Mouse (Mus musculus) intestine, embryonic 14.5 days (tissue): ENCODE data around the gene Eid2b. TPM values are rescaled to one million over a fixed set of nuclear protein-coding genes. Genes with fewer than 3 reads are reported as not detected.

Experiments used
- ATAC-seq: fragments of 200-750 bp; cut with Nextera tagmentation; replicated peaks from 2 replicates; pipeline ENCODE4 v1.8.0; 2017; ENCODE audit warnings: low read depth, moderate number of reproducible peaks, moderate TSS enrichment, moderate library complexity; ENCODE audit not compliant: low FRiP score, low TSS enrichment
- DNase-seq: peaks from one replicate; pipeline ENCODE4 v3.0.0-alpha.2; 2018; ENCODE audit warnings: low spot score
- H3K27ac ChIP-seq: fragments of 300-500 bp; sonication (generic); 2 replicates; pipeline ENCODE4 v1.5.1; 2014; ENCODE audit warnings: low read depth, mild to moderate bottlenecking, control low read depth
- H3K27me3 ChIP-seq: fragments of 300-500 bp; sonication (generic); replicated peaks from 2 replicates; pipeline ENCODE4 v1.6.1; 2014; ENCODE audit warnings: low read length, control low read depth; ENCODE audit not compliant: control insufficient read depth, insufficient read depth
- H3K36me3 ChIP-seq: fragments of 300-500 bp; sonication (generic); 2 replicates; pipeline ENCODE4 v1.6.1; 2014; ENCODE audit warnings: low read length, control low read depth; ENCODE audit not compliant: control insufficient read depth, insufficient read depth
- H3K4me1 ChIP-seq: fragments of 300-500 bp; sonication (generic); replicated peaks from 2 replicates; pipeline ENCODE4 v1.6.1; 2014; ENCODE audit warnings: low read length, control low read depth, mixed read lengths; ENCODE audit not compliant: control insufficient read depth, insufficient read depth
- H3K4me2 ChIP-seq: fragments of 300-500 bp; sonication (generic); 2 replicates; pipeline ENCODE4 v1.6.1; 2014; ENCODE audit warnings: low read length
- H3K4me3 ChIP-seq: fragments of 300-500 bp; sonication (generic); 2 replicates; pipeline ENCODE4 v1.5.1; 2014; ENCODE audit warnings: low read depth, low read length, control low read depth, mixed read lengths
- H3K9ac ChIP-seq: fragments of 300-500 bp; sonication (generic); 2 replicates; pipeline ENCODE4 v1.6.1; 2014; ENCODE audit warnings: mild to moderate bottlenecking, low read length
- H3K9me3 ChIP-seq: fragments of 300-500 bp; sonication (generic); 2 replicates; pipeline ENCODE4 v1.6.1; 2016; ENCODE audit warnings: low read length, control low read depth; ENCODE audit not compliant: control insufficient read depth
- WGBS: fragments of 180-500 bp; shearing (Covaris S2); extraction: QIAGEN DNeasy Blood & Tissue Kit; methylation state at CpG from one replicate; pipeline ENCODE4 v1.1.7; 2014; 5-methylcytosine and 5-hydroxymethylcytosine counted together
- polyA plus RNA-seq: library from polyadenylated mRNA; unstranded; fragments of >200 nt; fragmentation: Nextera tagmentation; extraction: Ambion mirVana; gene quantifications from 2 replicates; pipeline ENCODE4 v1.2.1, GENCODE M21; 2014

The Eid2b gene
- polyA plus RNA-seq, 1 experiment from 2014 or later = 9.4 TPM

- Histone ChIP-seq H3K27ac (no peak overlapping the region), H3K4me1 (peaks cover 13% of the 10 kb centered on the region), H3K9ac (0 out of 2 replicates have a peak overlapping the region, but pooled peaks have one; percentile 13), H3K36me3 (no peaks in the 10 kb centered on the region), H3K27me3 (peaks cover 67% of the 10 kb centered on the region), H3K9me3 (no peaks in the 10 kb centered on the region), H3K4me3 (peak overlapping the region; percentile 22), H3K4me2 (peak overlapping the region; percentile 51)
- ATAC-seq (no peak), DNase-seq (peak; percentile 62)
- 1% methylated on average over 18 of the region's 18 CpGs for WGBS
Measured at GRCm38 (mm10) chr7:28290165-28290564, 12.6 kb downstream of the Eid2b start.

GRCm38 (mm10) chr7:28290638-28291590, 13.4 kb downstream of the Eid2b start, which contains the start of gene Selenov:
Selenov (minus strand) TSS chr7:28291186.
- peak within 1 kb of the TSS; percentile 51 for H3K4me2 ChIP-seq
- ATAC-seq (peak; percentile 49), DNase-seq (peak; percentile 67)
- H3K27ac ChIP-seq = no peak within 1 kb of the TSS
- peak within 1 kb of the TSS; percentile 22 for H3K4me3 ChIP-seq
- no peaks in the 10 kb centered on the region for H3K36me3 ChIP-seq
- peaks cover 13% of the 10 kb centered on the region for H3K4me1 ChIP-seq
- no peaks in the 10 kb centered on the region for H3K9me3 ChIP-seq
- H3K9ac ChIP-seq = 0 out of 2 replicates have a peak within 1 kb of the TSS, but pooled peaks have one; percentile 13
- WGBS = under 1% methylated on average over 52 of the region's 52 CpGs
- peaks cover 74% of the 10 kb centered on the region for H3K27me3 ChIP-seq

DNA sequence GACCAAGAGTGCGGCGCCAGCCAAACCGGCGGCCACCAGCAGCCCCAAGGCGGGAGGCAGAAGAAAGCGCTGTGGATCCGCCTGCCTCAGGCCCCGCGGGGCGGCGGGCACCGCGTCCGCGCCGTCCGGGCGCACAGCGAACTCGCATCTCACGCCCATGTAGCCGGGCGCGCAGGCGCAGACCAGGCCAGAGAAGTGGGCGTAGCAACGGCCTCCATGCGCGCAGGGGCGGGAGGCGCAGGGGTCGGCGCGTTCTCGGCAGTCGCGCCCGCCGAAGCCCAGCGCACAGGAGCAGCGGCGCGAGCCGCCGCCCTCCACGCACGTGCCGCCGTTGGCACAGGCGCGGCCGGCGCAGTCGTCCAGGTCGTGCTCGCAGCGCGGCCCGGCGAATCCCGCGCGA, 16.9 kb downstream of the Eid2b start:
- DNase-seq = peak; percentile 77
- Histone ChIP-seq H3K9ac (peak overlapping the region; percentile 45), H3K4me2 (peak overlapping the region; percentile 74), H3K36me3 (no peaks in the 10 kb centered on the region), H3K27ac (no peak overlapping the region), H3K4me3 (peak overlapping the region; percentile 44), H3K27me3 (peaks cover 83% of the 10 kb centered on the region), H3K9me3 (no peaks in the 10 kb centered on the region), H3K4me1 (peaks cover 16% of the 10 kb centered on the region)
- ATAC-seq = peak; percentile 59
- 3% methylated on average over 61 of the region's 63 CpGs for WGBS

GRCm38 (mm10) chr7:28298837-28299625, 21.5 kb downstream of the Eid2b start:
- Histone ChIP-seq H3K4me3 (no peak overlapping the region), H3K36me3 (no peaks in the 10 kb centered on the region), H3K4me1 (peaks cover 7% of the 10 kb centered on the region), H3K9ac (no peak overlapping the region), H3K27ac (no peak overlapping the region), H3K4me2 (peak overlapping the region; percentile 22; the same call in 1 of the 2 replicates), H3K27me3 (peaks cover 69% of the 10 kb centered on the region), H3K9me3 (no peaks in the 10 kb centered on the region)
- peak; percentile 65 for DNase-seq
- ATAC-seq = no peak
- 26% methylated on average over 43 of the region's 43 CpGs for WGBS

GRCm38 (mm10) chr7:28301616-28302433, 24.3 kb downstream of the Eid2b start, which contains the start of gene Dll3:
Dll3 (minus strand) TSS chr7:28302238.
- 2% methylated on average over 30 of the region's 30 CpGs for WGBS
- peaks cover 22% of the 10 kb centered on the region for H3K36me3 ChIP-seq
- peak within 1 kb of the TSS; percentile 20; the same call in 1 of the 2 replicates for H3K9ac ChIP-seq
- DNase-seq = peak; percentile 88
- H3K4me3 ChIP-seq = peak within 1 kb of the TSS; percentile 30
- H3K27ac ChIP-seq = peak within 1 kb of the TSS; percentile 38; the same call in 1 of the 2 replicates
- ATAC-seq = peak; percentile 52; the same call in 1 of the 2 replicates
- H3K9me3 ChIP-seq = no peaks in the 10 kb centered on the region
- H3K27me3 ChIP-seq = peaks cover 48% of the 10 kb centered on the region
- H3K4me1 ChIP-seq = peaks cover 7% of the 10 kb centered on the region
- peak within 1 kb of the TSS; percentile 52 for H3K4me2 ChIP-seq

- no peak overlapping the region for H3K27ac ChIP-seq
- DNase-seq (no peak), ATAC-seq (no peak)
- no peak overlapping the region for H3K4me3 ChIP-seq
- no peak overlapping the region for H3K9ac ChIP-seq
- no peak overlapping the region for H3K4me2 ChIP-seq
- WGBS = 92% methylated on average over 10 of the region's 10 CpGs
- H3K27me3 ChIP-seq = peaks cover 20% of the 10 kb centered on the region
- H3K9me3 ChIP-seq = no peaks in the 10 kb centered on the region
- peaks cover 6% of the 10 kb centered on the region for H3K4me1 ChIP-seq
- H3K36me3 ChIP-seq = peaks cover 60% of the 10 kb centered on the region
Measured at GRCm38 (mm10) chr7:28305641-28306040, 28.1 kb downstream of the Eid2b start.

DNA sequence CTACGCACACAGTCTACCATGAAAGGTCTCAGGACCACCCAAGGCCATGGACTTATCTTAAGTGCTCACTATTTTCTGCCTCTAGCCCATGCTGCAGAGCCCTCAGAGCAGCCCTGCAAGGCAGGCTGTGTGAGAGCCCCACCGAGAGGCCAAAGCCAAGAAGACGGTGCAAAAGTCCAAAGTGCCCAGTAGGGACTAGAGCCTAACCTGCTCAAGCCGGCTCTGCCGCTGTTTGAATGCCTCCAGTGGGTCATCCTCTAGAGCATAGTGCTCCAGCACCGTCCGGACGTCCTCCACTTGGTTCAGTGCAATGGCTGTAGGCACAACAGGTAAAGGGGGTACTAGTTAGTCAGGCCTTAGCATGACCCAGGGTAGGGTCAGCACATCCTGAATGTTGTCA, 28.7 kb downstream of the Eid2b start:
- peaks cover 14% of the 10 kb centered on the region for H3K27me3 ChIP-seq
- no peak for DNase-seq
- H3K4me3 ChIP-seq = no peak overlapping the region
- 93% methylated on average over 8 of the region's 8 CpGs for WGBS
- H3K27ac ChIP-seq = no peak overlapping the region
- H3K4me2 ChIP-seq = no peak overlapping the region
- no peak for ATAC-seq
- peaks cover 11% of the 10 kb centered on the region for H3K4me1 ChIP-seq
- H3K9ac ChIP-seq = no peak overlapping the region
- peaks cover 60% of the 10 kb centered on the region for H3K36me3 ChIP-seq
- H3K9me3 ChIP-seq = no peaks in the 10 kb centered on the region

DNA sequence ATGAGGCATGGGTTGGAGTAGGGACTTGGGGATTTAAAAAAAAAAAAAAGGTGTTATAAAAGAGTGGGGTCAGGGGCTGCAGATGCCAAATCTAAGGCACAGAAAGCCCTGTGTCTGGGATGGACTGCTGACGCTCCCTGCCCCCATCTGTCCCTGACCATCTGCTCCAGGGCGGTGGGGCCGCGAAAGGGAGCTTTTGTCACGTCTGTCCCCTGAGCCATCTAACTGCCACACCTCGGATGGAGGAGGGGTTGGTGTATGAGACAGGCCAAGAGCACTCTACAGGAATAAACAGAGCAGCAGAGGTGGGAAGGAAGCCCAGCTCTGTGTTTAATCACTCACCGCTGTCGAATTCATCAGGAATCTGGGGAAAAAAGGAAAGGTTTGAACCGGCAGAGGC, 32.2 kb downstream of the Eid2b start:
- peaks cover 8% of the 10 kb centered on the region for H3K4me1 ChIP-seq
- ATAC-seq = no peak
- no peaks in the 10 kb centered on the region for H3K27me3 ChIP-seq
- no peak overlapping the region for H3K4me3 ChIP-seq
- H3K9ac ChIP-seq = no peak overlapping the region
- peaks cover 65% of the 10 kb centered on the region for H3K36me3 ChIP-seq
- 40% methylated on average over 9 of the region's 9 CpGs for WGBS
- no peak for DNase-seq
- no peak overlapping the region for H3K4me2 ChIP-seq
- H3K9me3 ChIP-seq = no peaks in the 10 kb centered on the region
- H3K27ac ChIP-seq = no peak overlapping the region
